Mouse (Mus musculus) thymus, postnatal 0 days (tissue): ENCODE results near the gene Tcf15. TPM values are rescaled to one million over a fixed set of nuclear protein-coding genes. Genes with fewer than 3 reads are reported as not detected.

ENCODE experiments used
- DNase-seq: peaks from one replicate; pipeline ENCODE4 v3.0.0-alpha.2; 2015; ENCODE audit warnings: low spot score
- polyA plus RNA-seq: library from polyadenylated mRNA; unstranded; fragments of >200 nt; fragmentation: Nextera tagmentation; extraction: Ambion mirVana; gene quantifications from 2 replicates; pipeline ENCODE4 v1.2.1, GENCODE M21; 2015

The Tcf15 gene
- polyA plus RNA-seq, 1 experiment from 2014 or later = 2.1 TPM

- DNase-seq = no peak
Observed at GRCm38 (mm10) chr2:152122896-152123295, 20.5 kb upstream of the Tcf15 start.

- no peak for DNase-seq
Observed at GRCm38 (mm10) chr2:152128597-152128996, 14.8 kb upstream of the Tcf15 start.

GRCm38 (mm10) chr2:152129778-152130177 lies 13.6 kb upstream of the Tcf15 start:
- no peak for DNase-seq

GRCm38 (mm10) chr2:152132016-152132415 lies 11.3 kb upstream of the Tcf15 start:
- DNase-seq = no peak

GRCm38 (mm10) chr2:152132691-152133090 lies 10.7 kb upstream of the Tcf15 start:
- DNase-seq = no peak

GRCm38 (mm10) chr2:152139191-152139987 lies 4.0 kb upstream of the Tcf15 start:
- DNase-seq = no peak

GRCm38 (mm10) chr2:152140941-152141340 lies 2.4 kb upstream of the Tcf15 start:
- no peak for DNase-seq

GRCm38 (mm10) chr2:152141491-152141890 lies 1.9 kb upstream of the Tcf15 start:
- DNase-seq = no peak

GRCm38 (mm10) chr2:152142046-152142445 lies 1.3 kb upstream of the Tcf15 start:
- no peak for DNase-seq

GRCm38 (mm10) chr2:152142571-152142970 lies 790 bp upstream of the Tcf15 start:
- DNase-seq = no peak

GRCm38 (mm10) chr2:152144158-152144450 lies 743 bp downstream of the Tcf15 start:
- no peak for DNase-seq

GRCm38 (mm10) chr2:152144501-152144900 lies 1.1 kb downstream of the Tcf15 start:
- DNase-seq = no peak

- no peak for DNase-seq
Observed at GRCm38 (mm10) chr2:152145711-152146110, 2.4 kb downstream of the Tcf15 start.

- no peak for DNase-seq
Observed at GRCm38 (mm10) chr2:152147079-152147478, 3.7 kb downstream of the Tcf15 start.

GRCm38 (mm10) chr2:152148675-152149074 lies 5.3 kb downstream of the Tcf15 start:
- no peak for DNase-seq

GRCm38 (mm10) chr2:152149891-152150290 lies 6.5 kb downstream of the Tcf15 start:
- no peak for DNase-seq

GRCm38 (mm10) chr2:152150373-152150772 lies 7.0 kb downstream of the Tcf15 start:
- no peak for DNase-seq

- no peak for DNase-seq
Observed at GRCm38 (mm10) chr2:152153361-152153760, 10.0 kb downstream of the Tcf15 start.

- no peak for DNase-seq
Observed at GRCm38 (mm10) chr2:152155414-152156208, 12.2 kb downstream of the Tcf15 start.

- no peak for DNase-seq
Observed at GRCm38 (mm10) chr2:152156471-152156870, 13.1 kb downstream of the Tcf15 start.

- no peak for DNase-seq
Observed at GRCm38 (mm10) chr2:152159487-152159886, 16.1 kb downstream of the Tcf15 start.

- DNase-seq = no peak
Observed at GRCm38 (mm10) chr2:152166257-152166656, 22.9 kb downstream of the Tcf15 start.

- no peak for DNase-seq
Observed at GRCm38 (mm10) chr2:152167851-152168290, 24.5 kb downstream of the Tcf15 start.
